Mouse (Mus musculus) ZHBTc4 (cell line): ENCODE data around the gene Ndc1.
"Not testable (repeated sequence)": the region's sequence is repeated elsewhere in the genome, so short reads cannot be mapped to it uniquely, and the experiment has no call there.

ENCODE experiments used
- DNase-seq: peaks from one replicate; pipeline ENCODE4 v3.0.0-alpha.2; 2011; ENCODE audit warnings: low read depth, low spot score

The Ndc1 gene

GRCm38 (mm10) chr4:107367567-107368314 lies at the start of gene Ndc1:
Ndc1 (plus strand) TSS chr4:107367784.
- DNase-seq, result peak; percentile 90

GRCm38 (mm10) chr4:107318646-107319045 lies 48.9 kb upstream of the Ndc1 start:
- DNase-seq, result no peak

- peak; percentile 35 for DNase-seq
Observed at GRCm38 (mm10) chr4:107321041-107321440, 46.5 kb upstream of the Ndc1 start.

- DNase-seq, result no peak
Observed at GRCm38 (mm10) chr4:107323113-107323512, 44.5 kb upstream of the Ndc1 start.

- no peak for DNase-seq
Observed at GRCm38 (mm10) chr4:107328530-107328929, 39.1 kb upstream of the Ndc1 start.

- peak; percentile 50 for DNase-seq
Observed at GRCm38 (mm10) chr4:107333514-107333913, 34.1 kb upstream of the Ndc1 start.

- no peak for DNase-seq
Observed at GRCm38 (mm10) chr4:107336356-107336755, 31.2 kb upstream of the Ndc1 start.

GRCm38 (mm10) chr4:107337455-107337854 lies 30.1 kb upstream of the Ndc1 start:
- DNase-seq, result no peak

- no peak for DNase-seq
Observed at GRCm38 (mm10) chr4:107341354-107341753, 26.2 kb upstream of the Ndc1 start.

- no peak for DNase-seq
Observed at GRCm38 (mm10) chr4:107344612-107345011, 23.0 kb upstream of the Ndc1 start.

- no peak for DNase-seq
Observed at GRCm38 (mm10) chr4:107347221-107347620, 20.4 kb upstream of the Ndc1 start.

GRCm38 (mm10) chr4:107348529-107349310 lies 18.9 kb upstream of the Ndc1 start:
- DNase-seq, result no peak

- peak; percentile 50 for DNase-seq
Observed at GRCm38 (mm10) chr4:107349311-107350008, 18.1 kb upstream of the Ndc1 start.

- DNase-seq, result no peak
Observed at GRCm38 (mm10) chr4:107351368-107351767, 16.2 kb upstream of the Ndc1 start.

GRCm38 (mm10) chr4:107353612-107354011 lies 14.0 kb upstream of the Ndc1 start:
- DNase-seq, result no peak

- no peak for DNase-seq
Observed at GRCm38 (mm10) chr4:107354126-107354525, 13.5 kb upstream of the Ndc1 start.

GRCm38 (mm10) chr4:107354543-107354942 lies 13.0 kb upstream of the Ndc1 start:
- no peak for DNase-seq

- DNase-seq, result not testable (repeated sequence)
Observed at GRCm38 (mm10) chr4:107357172-107357571, 10.4 kb upstream of the Ndc1 start.

- no peak for DNase-seq
Observed at GRCm38 (mm10) chr4:107358460-107358859, 9.1 kb upstream of the Ndc1 start.

- peak; percentile 25 for DNase-seq
Observed at GRCm38 (mm10) chr4:107360457-107361145, 7.0 kb upstream of the Ndc1 start.

GRCm38 (mm10) chr4:107362755-107363154 lies 4.8 kb upstream of the Ndc1 start:
- peak; percentile 79 for DNase-seq

- peak; percentile 62 for DNase-seq
Observed at GRCm38 (mm10) chr4:107363573-107363972, 4.0 kb upstream of the Ndc1 start.
